Mouse (Mus musculus) myocyte (in vitro differentiated cells): Measurements from ENCODE around the gene Iqch.

Experiments
- CEBPB ChIP-seq: IDR thresholded peaks from 2 replicates; pipeline ENCODE4 v1.6.1; 2011; ENCODE audit warnings: mild to moderate bottlenecking, moderate library complexity; ENCODE audit not compliant: poor library complexity, insufficient read depth, severe bottlenecking
- E2F4 ChIP-seq: IDR thresholded peaks from one replicate; pipeline ENCODE4 v1.6.1; 2011; ENCODE audit warnings: mild to moderate bottlenecking, control low read depth, moderate library complexity; ENCODE audit not compliant: insufficient read depth
- MAX ChIP-seq: IDR thresholded peaks from one replicate; pipeline ENCODE4 v1.6.1; 2011; ENCODE audit warnings: low read depth, mild to moderate bottlenecking, control low read depth
- MYOD1 ChIP-seq, 3 experiments: IDR thresholded peaks; one replicate each; pipeline ENCODE4 v1.6.1; 2011; ENCODE audit warnings: control low read depth in 2 of 3, low read depth in 2 of 3, mild to moderate bottlenecking in 2 of 3, moderate library complexity in 1 of 3; ENCODE audit not compliant: insufficient read length in 2 of 3, control insufficient read depth in 1 of 3
- MYOG ChIP-seq, 3 experiments: IDR thresholded peaks; one replicate each; pipeline ENCODE4 v1.6.1; 2011; ENCODE audit warnings: control low read depth in 2 of 3, low read depth in 2 of 3, mild to moderate bottlenecking in 2 of 3; ENCODE audit not compliant: insufficient read length in 2 of 3, control insufficient read depth in 1 of 3, insufficient read depth in 1 of 3
- POLR2A ChIP-seq: IDR thresholded peaks from one replicate; pipeline ENCODE4 v1.6.1; 2011; ENCODE audit warnings: low read depth, mild to moderate bottlenecking, control low read depth, moderate library complexity; ENCODE audit not compliant: insufficient read length
- POLR2AphosphoS2 ChIP-seq: IDR thresholded peaks from one replicate; pipeline ENCODE4 v1.6.1; 2011; ENCODE audit warnings: low read depth, control low read depth; ENCODE audit not compliant: insufficient read length
- REST ChIP-seq: IDR thresholded peaks from one replicate; pipeline ENCODE4 v1.6.1; 2011; ENCODE audit warnings: mild to moderate bottlenecking, control low read depth, moderate library complexity; ENCODE audit not compliant: insufficient read depth, insufficient read length
- SRF ChIP-seq: IDR thresholded peaks from one replicate; pipeline ENCODE4 v1.6.1; 2011; ENCODE audit warnings: low read depth; ENCODE audit not compliant: control insufficient read depth, insufficient read length
- TCF12 ChIP-seq: IDR thresholded peaks from one replicate; pipeline ENCODE4 v1.6.1; 2011; ENCODE audit warnings: mild to moderate bottlenecking, control low read depth; ENCODE audit not compliant: poor library complexity, insufficient read depth, severe bottlenecking
- TCF3 ChIP-seq: IDR thresholded peaks from one replicate; pipeline ENCODE4 v1.6.1; 2011; ENCODE audit warnings: low read depth, control low read depth; ENCODE audit not compliant: insufficient read length
- USF1 ChIP-seq: IDR thresholded peaks from one replicate; pipeline ENCODE4 v1.6.1; 2011; ENCODE audit warnings: low read depth, mild to moderate bottlenecking, control low read depth, moderate library complexity

DNA sequence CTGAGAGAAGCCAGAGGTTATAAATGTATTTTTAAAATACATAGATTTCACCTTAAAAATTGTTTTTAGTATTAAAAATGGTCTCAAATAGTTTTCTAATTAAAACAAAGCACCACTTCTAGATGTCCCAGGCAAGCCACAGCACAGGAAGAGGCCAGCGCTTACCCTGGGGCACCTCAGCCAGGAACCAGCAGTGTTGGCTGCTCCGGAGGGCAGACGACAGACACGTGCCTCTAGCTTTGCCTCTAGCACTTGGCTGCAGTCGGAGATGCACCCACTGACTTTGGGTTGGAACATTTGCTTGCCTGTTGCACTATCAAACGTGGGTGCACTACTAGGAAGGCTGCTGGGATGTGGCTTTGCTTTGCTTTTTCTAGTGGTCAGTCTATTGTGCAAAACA lies 30.4 kb downstream of the Iqch start:
- TF ChIP-seq POLR2A: no peak
- no peak for TF ChIP-seq CEBPB
- no peak for TF ChIP-seq REST
- no peak for TF ChIP-seq MYOD1 (IDR thresholded peaks at IDR 0.05; ENCODE audit: control insufficient read depth in 1 of 3, insufficient read length in 2 of 3, low read depth in 2 of 3)
- no peak for TF ChIP-seq MYOG (IDR thresholded peaks at IDR 0.05; ENCODE audit: control insufficient read depth in 1 of 3, insufficient read depth in 1 of 3, insufficient read length in 2 of 3, low read depth in 2 of 3)
- no peak for TF ChIP-seq USF1
- no peak for TF ChIP-seq TCF12
- no peak for TF ChIP-seq POLR2AphosphoS2
- no peak for TF ChIP-seq MAX
- no peak for TF ChIP-seq TCF3
- no peak for TF ChIP-seq E2F4
- TF ChIP-seq SRF: no peak
